8 mouse cellular contexts compared by ENCODE assay signal in genomic region chr8:84901752-84902151, GRCm38 (mm10). TPM values are rescaled to one million over a fixed set of nuclear protein-coding genes. Genes with fewer than 3 reads are reported as not detected.
A peak's percentile ranks its signal among the peaks of the same experiment; 100 is the strongest.
DNase-seq lines count a peak whose midpoint lies in the region; ATAC-seq and TF ChIP-seq lines count a peak whose summit lies in the region.

Gene Klf1, plus strand, starts transcription at chr8:84901928.

- H3K4me2 ChIP-seq in heart, embryonic 13.5 days: peak within 1 kb of the TSS; percentile 97
- H3K4me2 ChIP-seq in hindbrain, embryonic 13.5 days: peak within 1 kb of the TSS; percentile 79
- peak within 1 kb of the TSS; percentile 76 for H3K4me2 ChIP-seq in midbrain, embryonic 13.5 days (replicated peaks)

- H3K36me3 ChIP-seq in heart, embryonic 13.5 days: no peaks in the 10 kb centered on the region
- H3K36me3 ChIP-seq in hindbrain, embryonic 13.5 days: no peaks in the 10 kb centered on the region
- H3K36me3 ChIP-seq in midbrain, embryonic 13.5 days: no peaks in the 10 kb centered on the region

- peak within 1 kb of the TSS; percentile 62 for H3K27ac ChIP-seq in heart, embryonic 13.5 days (replicated peaks)
- H3K27ac ChIP-seq in bone marrow, adult 2 months (ENCODE audit: control insufficient read depth, insufficient read depth, low read depth, low read length, poor library complexity): peak within 1 kb of the TSS; percentile 97
- H3K27ac ChIP-seq in hindbrain, embryonic 13.5 days: no peak within 1 kb of the TSS
- no peak within 1 kb of the TSS for H3K27ac ChIP-seq in midbrain, embryonic 13.5 days

- peak within 1 kb of the TSS; percentile 87 for H3K9ac ChIP-seq in heart, embryonic 13.5 days
- H3K9ac ChIP-seq in hindbrain, embryonic 13.5 days: peak within 1 kb of the TSS; percentile 62
- H3K9ac ChIP-seq in midbrain, embryonic 13.5 days (replicated peaks): peak within 1 kb of the TSS; percentile 63

- peaks cover 17% of the 10 kb centered on the region for H3K4me1 ChIP-seq in heart, embryonic 13.5 days
- H3K4me1 ChIP-seq in bone marrow, adult 2 months (ENCODE audit: control insufficient read depth, insufficient read depth, low read length): peaks cover 6% of the 10 kb centered on the region; the same call in 1 of the 2 replicates
- H3K4me1 ChIP-seq in hindbrain, embryonic 13.5 days (replicated peaks): peaks cover 14% of the 10 kb centered on the region
- H3K4me1 ChIP-seq in midbrain, embryonic 13.5 days (replicated peaks): peaks cover 15% of the 10 kb centered on the region

- H3K4me3 ChIP-seq in heart, embryonic 13.5 days: peak within 1 kb of the TSS; percentile 73
- H3K4me3 ChIP-seq in bone marrow, adult 2 months (replicated peaks; ENCODE audit: control insufficient read depth, low read depth, low read length): peak within 1 kb of the TSS; percentile 78
- peak within 1 kb of the TSS; percentile 46 for H3K4me3 ChIP-seq in hindbrain, embryonic 13.5 days
- peak within 1 kb of the TSS; percentile 46 for H3K4me3 ChIP-seq in midbrain, embryonic 13.5 days (replicated peaks)

- peaks cover 22% of the 10 kb centered on the region for H3K27me3 ChIP-seq in heart, embryonic 13.5 days (replicated peaks)
- H3K27me3 ChIP-seq in hindbrain, embryonic 13.5 days: peaks cover 56% of the 10 kb centered on the region
- peaks cover 43% of the 10 kb centered on the region for H3K27me3 ChIP-seq in midbrain, embryonic 13.5 days

- peak; percentile 88 for TF ChIP-seq POLR2A in bone marrow, adult 2 months (IDR thresholded peaks at IDR 0.05; ENCODE audit: borderline replicate concordance, control insufficient read depth, low read depth, low read length)

- H3K9me3 ChIP-seq in heart, embryonic 13.5 days: no peaks in the 10 kb centered on the region
- no peaks in the 10 kb centered on the region for H3K9me3 ChIP-seq in hindbrain, embryonic 13.5 days
- no peaks in the 10 kb centered on the region for H3K9me3 ChIP-seq in midbrain, embryonic 13.5 days

- no peak for DNase-seq in heart, adult 9 months (ENCODE audit: low spot score in 2 of 2)
- DNase-seq in right cerebral cortex, postnatal 36 days (ENCODE audit: low spot score in 2 of 2): no peak
- no peak for DNase-seq in thymus, postnatal 36 days

- no peak for ATAC-seq in heart, embryonic 13.5 days (ENCODE audit: extremely low read depth, insufficient number of reproducible peaks, low FRiP score, low TSS enrichment)
- no peak for ATAC-seq in hindbrain, embryonic 13.5 days (ENCODE audit: low FRiP score)
- no peak for ATAC-seq in midbrain, embryonic 13.5 days
- no peak for ATAC-seq in cerebellum, adult (ENCODE audit: insufficient number of reproducible peaks, low FRiP score, low TSS enrichment)

- TF ChIP-seq CTCF in bone marrow, adult 2 months (IDR thresholded peaks at IDR 0.05; ENCODE audit: control insufficient read depth, insufficient read depth, low read length): no peak

- WGBS in heart, embryonic 13.5 days: 43% methylated on average over 3 of the region's 3 CpGs
- 40% methylated on average over 3 of the region's 3 CpGs for whole genome bisulfite sequencing in bone marrow, adult 2 months
- 80% methylated on average over 3 of the region's 3 CpGs for WGBS in hindbrain, embryonic 13.5 days
- 87% methylated on average over 3 of the region's 3 CpGs for WGBS in midbrain, embryonic 13.5 days

RNA-seq across cellular contexts. Expression of gene Klf1, which starts in this region (rescaled TPM):
- polyA plus RNA-seq in heart, embryonic 13.5 days (2015; fragmentation: Nextera tagmentation; extraction: Ambion mirVana): 4.9 and 15.6 TPM in 2 replicates
- polyA plus RNA-seq in bone marrow, adult 2 months (2011; ENCODE audit: insufficient read depth, insufficient read length, low replicate concordance, missing spikeins): 142 and 168 TPM in 2 replicates
- polyA plus RNA-seq in hindbrain, embryonic 13.5 days (2015; fragmentation: Nextera tagmentation; extraction: Ambion mirVana): 0.64 and 1.00 TPM in 2 replicates
- 0.55 and 0.97 TPM in 2 replicates for polyA plus RNA-seq in midbrain, embryonic 13.5 days (2015; fragmentation: Nextera tagmentation; extraction: Ambion mirVana)

Comparison
In these comparisons a context has a peak if more than half of its experiments do, and no peak if none do; other contexts are left out.
1. H3K27ac ChIP-seq: peak in heart, embryonic 13.5 days (single experiment) and bone marrow, adult 2 months (single experiment); none in hindbrain, embryonic 13.5 days (single experiment) and midbrain, embryonic 13.5 days (single experiment).
2. Peak in every context shown above with its lines, with median percentiles within 50 percentile points of each other: H3K4me2 ChIP-seq, H3K4me3 ChIP-seq and H3K9ac ChIP-seq.